Mouse (Mus musculus): ENCODE data around the gene Mon1b. TPM values are rescaled to one million over a fixed set of nuclear protein-coding genes. Genes with fewer than 3 reads are reported as not detected.
A peak's percentile ranks its signal among the peaks of the same experiment; 100 is the strongest.

Mon1b gene
- polyA plus RNA-seq (2014; fragmentation: Nextera tagmentation; extraction: Ambion mirVana), result 14.3 and 14.4 TPM in 2 replicates

GRCm38 (mm10) chr8:113634670-113635591, at the start of gene Mon1b:
Gene Mon1b (plus strand): TSS chr8:113635587.
- Histone ChIP-seq H3K36me3 (ENCODE audit: control insufficient read depth, insufficient read depth, low read length) (no peaks in the 10 kb centered on the region), H3K4me2 (ENCODE audit: low read depth, low read length, severe bottlenecking) (peak within 1 kb of the TSS; percentile 94), H3K4me1 (replicated peaks; ENCODE audit: control insufficient read depth, insufficient read depth, low read length) (0 out of 2 replicates have a peak, but pooled peaks cover 3% of the 10 kb centered on the region), H3K4me3 (ENCODE audit: low read depth, low read length) (peak within 1 kb of the TSS; percentile 76), H3K27me3 (ENCODE audit: control insufficient read depth, insufficient read depth, low read length) (no peaks in the 10 kb centered on the region), H3K9me3 (ENCODE audit: control insufficient read depth, low read length) (no peaks in the 10 kb centered on the region), H3K27ac (ENCODE audit: low read depth, low read length) (peak within 1 kb of the TSS; percentile 81), H3K9ac (ENCODE audit: low read length) (peak within 1 kb of the TSS; percentile 68)
- DNase-seq (ENCODE audit: low spot score), result peak; percentile 96
- under 1% methylated on average over 42 of the region's 42 CpGs for WGBS
- ATAC-seq (replicated peaks; ENCODE audit: low FRiP score), result peak; percentile 98

DNA sequence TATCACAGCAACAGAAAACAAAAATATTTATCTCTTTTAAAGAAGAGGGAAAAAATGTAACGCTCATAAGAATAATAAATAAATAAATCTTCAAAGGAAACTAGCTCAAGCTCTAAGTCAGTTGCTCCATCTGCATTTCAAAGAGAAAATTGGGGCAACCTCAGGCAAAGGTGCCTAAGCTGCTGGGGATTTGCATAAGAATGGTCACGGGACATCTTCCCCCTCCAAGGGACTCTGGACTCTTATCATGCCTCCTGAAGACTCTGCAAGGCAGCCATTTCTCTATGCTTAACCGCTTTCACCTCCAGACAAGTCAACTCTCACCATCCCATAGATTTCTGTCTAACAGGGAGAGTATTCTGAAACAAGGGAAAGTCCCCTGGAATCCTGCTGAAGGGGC, 37.0 kb upstream of the Mon1b start:
- no peaks in the 10 kb centered on the region for H3K9me3 ChIP-seq (ENCODE audit: control insufficient read depth, low read length)
- H3K36me3 ChIP-seq (ENCODE audit: control insufficient read depth, insufficient read depth, low read length), result no peaks in the 10 kb centered on the region
- no peak overlapping the region for H3K9ac ChIP-seq (ENCODE audit: low read length)
- no peak overlapping the region for H3K27ac ChIP-seq (ENCODE audit: low read depth, low read length)
- no peak overlapping the region for H3K4me2 ChIP-seq (ENCODE audit: low read depth, low read length, severe bottlenecking)
- H3K4me3 ChIP-seq (ENCODE audit: low read depth, low read length), result no peak overlapping the region
- WGBS, result 56% methylated on average over 3 of the region's 3 CpGs
- no peak for ATAC-seq (replicated peaks; ENCODE audit: low FRiP score)
- H3K4me1 ChIP-seq (replicated peaks; ENCODE audit: control insufficient read depth, insufficient read depth, low read length), result no peaks in the 10 kb centered on the region
- H3K27me3 ChIP-seq (ENCODE audit: control insufficient read depth, insufficient read depth, low read length), result no peaks in the 10 kb centered on the region
- DNase-seq (ENCODE audit: low spot score), result no peak

- H3K36me3 ChIP-seq (ENCODE audit: control insufficient read depth, insufficient read depth, low read length), result no peaks in the 10 kb centered on the region
- H3K9ac ChIP-seq (ENCODE audit: low read length), result no peak overlapping the region
- H3K9me3 ChIP-seq (ENCODE audit: control insufficient read depth, low read length), result no peaks in the 10 kb centered on the region
- H3K27ac ChIP-seq (ENCODE audit: low read depth, low read length), result no peak overlapping the region
- H3K27me3 ChIP-seq (ENCODE audit: control insufficient read depth, insufficient read depth, low read length), result no peaks in the 10 kb centered on the region
- DNase-seq (ENCODE audit: low spot score) (no peak), ATAC-seq (replicated peaks; ENCODE audit: low FRiP score) (no peak)
- 8% methylated on average over 3 of the region's 3 CpGs for WGBS
- 0 out of 2 replicates have a peak, but pooled peaks cover 3% of the 10 kb centered on the region for H3K4me1 ChIP-seq (replicated peaks; ENCODE audit: control insufficient read depth, insufficient read depth, low read length)
- H3K4me2 ChIP-seq (ENCODE audit: low read depth, low read length, severe bottlenecking), result no peak overlapping the region
- no peak overlapping the region for H3K4me3 ChIP-seq (ENCODE audit: low read depth, low read length)
Observed at GRCm38 (mm10) chr8:113632634-113633033, 2.8 kb upstream of the Mon1b start.

GRCm38 (mm10) chr8:113634161-113634560, 1.2 kb upstream of the Mon1b start:
- H3K9me3 ChIP-seq (ENCODE audit: control insufficient read depth, low read length), result no peaks in the 10 kb centered on the region
- H3K36me3 ChIP-seq (ENCODE audit: control insufficient read depth, insufficient read depth, low read length), result no peaks in the 10 kb centered on the region
- H3K4me3 ChIP-seq (ENCODE audit: low read depth, low read length), result peak overlapping the region; percentile 76
- no peak overlapping the region for H3K27ac ChIP-seq (ENCODE audit: low read depth, low read length)
- H3K4me2 ChIP-seq (ENCODE audit: low read depth, low read length, severe bottlenecking), result peak overlapping the region; percentile 65
- 0 out of 2 replicates have a peak, but pooled peaks cover 3% of the 10 kb centered on the region for H3K4me1 ChIP-seq (replicated peaks; ENCODE audit: control insufficient read depth, insufficient read depth, low read length)
- WGBS, result 32% methylated on average over 12 of the region's 12 CpGs
- DNase-seq (ENCODE audit: low spot score), result no peak
- ATAC-seq (replicated peaks; ENCODE audit: low FRiP score), result no peak
- peak overlapping the region; percentile 54; the same call in 1 of the 2 replicates for H3K9ac ChIP-seq (ENCODE audit: low read length)
- H3K27me3 ChIP-seq (ENCODE audit: control insufficient read depth, insufficient read depth, low read length), result no peaks in the 10 kb centered on the region

DNA sequence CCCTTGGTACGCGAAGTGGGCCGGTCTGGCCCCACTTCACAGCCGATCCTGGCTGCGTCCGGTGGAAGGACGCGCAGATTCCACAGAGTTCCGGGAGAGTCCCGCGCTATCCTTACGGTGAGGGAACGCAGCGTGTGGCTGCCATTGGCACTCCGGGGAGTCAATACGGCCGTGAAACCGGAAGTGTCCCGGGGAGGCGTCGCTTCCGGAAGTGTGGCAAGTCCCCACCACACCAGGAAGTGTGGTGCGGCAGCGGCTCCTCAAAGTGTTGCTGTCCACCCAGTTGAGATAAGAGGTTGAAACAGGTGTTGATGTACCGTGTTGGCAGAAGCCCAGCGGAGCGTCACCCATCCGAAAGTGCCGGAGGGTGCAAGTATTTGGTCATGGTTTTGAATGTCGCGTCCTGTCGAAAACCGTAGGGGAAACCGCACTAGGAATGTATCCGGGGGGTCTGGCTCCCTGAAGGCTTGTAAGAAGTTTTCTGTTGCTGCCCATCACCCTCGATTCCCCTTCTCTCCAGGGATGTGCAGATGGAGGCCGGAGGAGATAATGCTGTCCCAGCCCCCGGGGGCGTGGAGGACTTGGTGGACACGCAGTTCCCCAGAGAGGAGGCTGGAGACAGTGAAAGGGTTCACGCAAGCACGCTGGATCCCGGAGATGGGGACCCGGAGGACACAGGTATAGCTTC, 349 bp downstream of the Mon1b start:
- H3K27ac ChIP-seq (ENCODE audit: low read depth, low read length), result peak overlapping the region; percentile 70
- ATAC-seq (replicated peaks; ENCODE audit: low FRiP score) (peak; percentile 76), DNase-seq (ENCODE audit: low spot score) (peak; percentile 68)
- H3K4me1 ChIP-seq (replicated peaks; ENCODE audit: control insufficient read depth, insufficient read depth, low read length), result 0 out of 2 replicates have a peak, but pooled peaks cover 3% of the 10 kb centered on the region
- H3K36me3 ChIP-seq (ENCODE audit: control insufficient read depth, insufficient read depth, low read length), result no peaks in the 10 kb centered on the region
- peak overlapping the region; percentile 68 for H3K9ac ChIP-seq (ENCODE audit: low read length)
- WGBS, result under 1% methylated on average over 44 of the region's 44 CpGs
- H3K4me2 ChIP-seq (ENCODE audit: low read depth, low read length, severe bottlenecking), result peak overlapping the region; percentile 94
- H3K9me3 ChIP-seq (ENCODE audit: control insufficient read depth, low read length), result no peaks in the 10 kb centered on the region
- no peaks in the 10 kb centered on the region for H3K27me3 ChIP-seq (ENCODE audit: control insufficient read depth, insufficient read depth, low read length)
- peak overlapping the region; percentile 76 for H3K4me3 ChIP-seq (ENCODE audit: low read depth, low read length)

- Histone ChIP-seq H3K9me3 (ENCODE audit: control insufficient read depth, low read length) (no peaks in the 10 kb centered on the region), H3K4me1 (replicated peaks; ENCODE audit: control insufficient read depth, insufficient read depth, low read length) (0 out of 2 replicates have a peak, but pooled peaks cover 3% of the 10 kb centered on the region), H3K27ac (ENCODE audit: low read depth, low read length) (no peak overlapping the region), H3K27me3 (ENCODE audit: control insufficient read depth, insufficient read depth, low read length) (no peaks in the 10 kb centered on the region), H3K36me3 (ENCODE audit: control insufficient read depth, insufficient read depth, low read length) (no peaks in the 10 kb centered on the region), H3K4me3 (ENCODE audit: low read depth, low read length) (peak overlapping the region; percentile 76), H3K4me2 (ENCODE audit: low read depth, low read length, severe bottlenecking) (peak overlapping the region; percentile 94), H3K9ac (ENCODE audit: low read length) (peak overlapping the region; percentile 68)
- ATAC-seq (replicated peaks; ENCODE audit: low FRiP score), result no peak
- 40% methylated on average over 5 of the region's 5 CpGs for WGBS
- DNase-seq (ENCODE audit: low spot score), result no peak
Observed at GRCm38 (mm10) chr8:113636280-113636628, 867 bp downstream of the Mon1b start.

GRCm38 (mm10) chr8:113640357-113640756, 5.0 kb downstream of the Mon1b start:
- H3K4me3 ChIP-seq (ENCODE audit: low read depth, low read length), result no peak overlapping the region
- peaks cover 4% of the 10 kb centered on the region; the same call in 1 of the 2 replicates for H3K36me3 ChIP-seq (ENCODE audit: control insufficient read depth, insufficient read depth, low read length)
- no peaks in the 10 kb centered on the region for H3K9me3 ChIP-seq (ENCODE audit: control insufficient read depth, low read length)
- ATAC-seq (replicated peaks; ENCODE audit: low FRiP score) (no peak), DNase-seq (ENCODE audit: low spot score) (no peak)
- H3K27me3 ChIP-seq (ENCODE audit: control insufficient read depth, insufficient read depth, low read length), result no peaks in the 10 kb centered on the region
- H3K4me2 ChIP-seq (ENCODE audit: low read depth, low read length, severe bottlenecking), result no peak overlapping the region
- no peak overlapping the region for H3K9ac ChIP-seq (ENCODE audit: low read length)
- H3K27ac ChIP-seq (ENCODE audit: low read depth, low read length), result no peak overlapping the region
- 0 out of 2 replicates have a peak, but pooled peaks cover 3% of the 10 kb centered on the region for H3K4me1 ChIP-seq (replicated peaks; ENCODE audit: control insufficient read depth, insufficient read depth, low read length)
- WGBS, result 93% methylated on average over 8 of the region's 8 CpGs

DNA sequence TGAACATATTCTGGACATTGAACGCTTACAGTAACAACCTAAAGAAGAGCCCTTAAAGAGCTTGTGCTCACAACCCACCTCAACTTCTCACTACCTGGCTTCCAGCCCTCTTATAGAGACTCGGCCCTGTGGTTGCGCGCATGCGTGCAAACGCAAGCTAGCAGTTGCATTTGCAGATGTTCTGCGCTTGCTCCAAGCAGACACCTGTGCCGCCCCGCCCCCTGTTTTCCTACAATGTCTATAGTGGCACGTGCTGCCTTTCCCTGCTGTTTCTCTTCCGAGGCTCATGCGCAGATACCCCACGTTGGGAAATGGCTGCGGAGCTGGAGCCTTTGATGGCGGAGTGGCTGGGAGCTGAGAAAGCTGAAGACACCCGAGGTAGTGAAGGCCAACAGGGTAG, 7.5 kb downstream of the Mon1b start, which contains the start of gene Syce1l:
TSS of gene Syce1l (plus strand) at position 288 of the 400 bp plus-strand sequence.
- peaks cover 4% of the 10 kb centered on the region; the same call in 1 of the 2 replicates for H3K36me3 ChIP-seq (ENCODE audit: control insufficient read depth, insufficient read depth, low read length)
- DNase-seq (ENCODE audit: low spot score) (no peak), ATAC-seq (replicated peaks; ENCODE audit: low FRiP score) (no peak)
- no peaks in the 10 kb centered on the region for H3K4me1 ChIP-seq (replicated peaks; ENCODE audit: control insufficient read depth, insufficient read depth, low read length)
- no peak within 1 kb of the TSS for H3K27ac ChIP-seq (ENCODE audit: low read depth, low read length)
- H3K9me3 ChIP-seq (ENCODE audit: control insufficient read depth, low read length), result no peaks in the 10 kb centered on the region
- 92% methylated on average over 16 of the region's 16 CpGs for WGBS
- H3K27me3 ChIP-seq (ENCODE audit: control insufficient read depth, insufficient read depth, low read length), result no peaks in the 10 kb centered on the region
- H3K9ac ChIP-seq (ENCODE audit: low read length), result no peak within 1 kb of the TSS
- H3K4me3 ChIP-seq (ENCODE audit: low read depth, low read length), result no peak within 1 kb of the TSS
- no peak within 1 kb of the TSS for H3K4me2 ChIP-seq (ENCODE audit: low read depth, low read length, severe bottlenecking)
